Mouse (Mus musculus): Measurements from ENCODE around the gene Coq5. TPM values are rescaled to one million over a fixed set of nuclear protein-coding genes. Genes with fewer than 3 reads are reported as not detected.

The Coq5 gene
- total and polyA plus RNA-seq, 3 experiments: 41.9 to 46.7 (median 43.9) TPM

GRCm38 (mm10) chr5:115300792-115301614 lies 21.5 kb downstream of the Coq5 start, which contains the start of gene Dynll1:
TSS of gene Dynll1 (minus strand) at chr5:115300999.
- DNase-seq (ENCODE audit: extremely low read depth): peak; percentile 97
- H3K4me3 ChIP-seq (replicated peaks in 1 of 3; ENCODE audit: low read depth in 2 of 3, low read length in 2 of 3, poor library complexity in 1 of 3): peak within 1 kb of the TSS; percentile 73 to 86 (median 76)
- peaks cover 0 to 22% of the 10 kb centered on the region in 2 experiments; a peak in 3 of 4 replicates for H3K4me1 ChIP-seq (ENCODE audit: control insufficient read depth in 1 of 2, insufficient read depth in 2 of 2)
- dilution Hi-C loops (cut with MboI; ENCODE audit: extremely low pct_ligation_motif_present, extremely low pct_unique_long_range_greater_than_20kb, low sequenced_read_pairs) (no loop called here), in situ Hi-C loops (cut with MboI; ENCODE audit: low pct_ligation_motif_present, low pct_unique_long_range_greater_than_20kb, low sequenced_read_pairs) (loop anchor here (5.0 kb wide), 1 partner anchor 41 kb away; the partner anchor contains the start of genes Gatc and Triap1)
- peaks cover 3% of the 10 kb centered on the region for H3K9me3 ChIP-seq (replicated peaks; ENCODE audit: low read length)
- no peak for TF ChIP-seq E2F4 (IDR thresholded peaks at IDR 0.05; ENCODE audit: insufficient replicate concordance, low read depth, low read length)
- TF ChIP-seq TBP (conservative IDR thresholded peaks at IDR 0.05; ENCODE audit: low read depth, low read length): peak; percentile 69
- no peak for TF ChIP-seq ZKSCAN1 (IDR thresholded peaks at IDR 0.05; ENCODE audit: borderline replicate concordance, low read depth, low read length)
- TF ChIP-seq POLR2A (IDR thresholded peaks at IDR 0.05; ENCODE audit: low read depth, low read length): peak; percentile 97
- no peak for TF ChIP-seq PAX5 (IDR thresholded peaks at IDR 0.05; ENCODE audit: low read length)
- TF ChIP-seq CTCF (conservative IDR thresholded peaks at IDR 0.05 in 1 of 2, IDR thresholded peaks at IDR 0.05 in 1 of 2; ENCODE audit: low read depth in 2 of 2, low read length in 2 of 2): no peak
- 0 out of 2 replicates have a peak, but pooled peaks have one; percentile 14 for TF ChIP-seq ETS1 (conservative IDR thresholded peaks at IDR 0.05; ENCODE audit: low read depth, low read length)
- peak; percentile 95 for TF ChIP-seq ZMIZ1 (IDR thresholded peaks at IDR 0.05; ENCODE audit: low read depth, low read length)
- no peak for TF ChIP-seq JUND (conservative IDR thresholded peaks at IDR 0.05; ENCODE audit: low read depth, low read length)
- peak; percentile 89 for TF ChIP-seq MAX (IDR thresholded peaks at IDR 0.05; ENCODE audit: low read length)
- TF ChIP-seq USF1 (IDR thresholded peaks at IDR 0.05; ENCODE audit: low read depth, low read length): no peak
- peak; percentile 54 for TF ChIP-seq NRF1 (IDR thresholded peaks at IDR 0.05; ENCODE audit: low read depth, low read length)
- peak; percentile 41; the same call in 1 of the 2 replicates for TF ChIP-seq UBTF (IDR thresholded peaks at IDR 0.05; ENCODE audit: low read depth, low read length)
- peak; percentile 100 for TF ChIP-seq MXI1 (IDR thresholded peaks at IDR 0.05; ENCODE audit: low read depth, low read length)
- peak; percentile 91 for TF ChIP-seq POLR2AphosphoS2 (IDR thresholded peaks at IDR 0.05; ENCODE audit: low read depth, low read length)
- no peak for TF ChIP-seq USF2 (conservative IDR thresholded peaks at IDR 0.05; ENCODE audit: low read depth, low read length)
- peak; percentile 97 for TF ChIP-seq SIN3A (IDR thresholded peaks at IDR 0.05; ENCODE audit: low read length)
- peak; percentile 98 for TF ChIP-seq NELFE (IDR thresholded peaks at IDR 0.05; ENCODE audit: low read depth, low read length)
- TF ChIP-seq MEF2A (IDR thresholded peaks at IDR 0.05; ENCODE audit: borderline replicate concordance, low read depth, low read length): peak; percentile 56; the same call in 1 of the 2 replicates
- TF ChIP-seq GABPA (IDR thresholded peaks at IDR 0.05; ENCODE audit: insufficient replicate concordance, low read depth, low read length): no peak
- TF ChIP-seq IRF4 (IDR thresholded peaks at IDR 0.05; ENCODE audit: low read depth, low read length): 0 out of 2 replicates have a peak, but pooled peaks have one; percentile 55
- TF ChIP-seq CHD1 (IDR thresholded peaks at IDR 0.05; ENCODE audit: low read depth, low read length): no peak
- TF ChIP-seq MAFK (IDR thresholded peaks at IDR 0.05; ENCODE audit: insufficient replicate concordance, low read length): peak; percentile 95
- peak; percentile 100 for TF ChIP-seq RCOR1 (conservative IDR thresholded peaks at IDR 0.05; ENCODE audit: low read depth, low read length)
- TF ChIP-seq ELF1 (IDR thresholded peaks at IDR 0.05; ENCODE audit: low read depth, low read length): peak; percentile 58
- no peak for TF ChIP-seq ZC3H11A (IDR thresholded peaks at IDR 0.05; ENCODE audit: low read depth, low read length)
- peak; percentile 98 for TF ChIP-seq BHLHE40 (IDR thresholded peaks at IDR 0.05; ENCODE audit: low read depth, low read length)
- TF ChIP-seq RAD21 (IDR thresholded peaks at IDR 0.05; ENCODE audit: low read depth, low read length): no peak
- TF ChIP-seq KAT2A (IDR thresholded peaks at IDR 0.05; ENCODE audit: insufficient replicate concordance, low read length): 0 out of 2 replicates have a peak, but pooled peaks have one; percentile 35
- TF ChIP-seq JUN (IDR thresholded peaks at IDR 0.05; ENCODE audit: insufficient read depth, low read depth, low read length): no peak
- TF ChIP-seq CHD2 (IDR thresholded peaks at IDR 0.05; ENCODE audit: low read length): peak; percentile 91
- TF ChIP-seq TCF12 (IDR thresholded peaks at IDR 0.05; ENCODE audit: low read depth, low read length): peak; percentile 94
- TF ChIP-seq HCFC1 (IDR thresholded peaks at IDR 0.05; ENCODE audit: low read depth, low read length): peak; percentile 74
- TF ChIP-seq EP300 (IDR thresholded peaks at IDR 0.05; ENCODE audit: low read length): no peak
- TF ChIP-seq MAZ (IDR thresholded peaks at IDR 0.05; ENCODE audit: low read depth, low read length): peak; percentile 46; the same call in 1 of the 2 replicates
- TF ChIP-seq SMC3 (IDR thresholded peaks at IDR 0.05; ENCODE audit: low read depth, low read length): no peak
- no peak for TF ChIP-seq ZNF384 (IDR thresholded peaks at IDR 0.05; ENCODE audit: low read depth, low read length)
- peak; percentile 22; the same call in 1 of the 2 replicates for TF ChIP-seq MYC (IDR thresholded peaks at IDR 0.05; ENCODE audit: low read depth, low read length)
- no peaks in the 10 kb centered on the region for H3K27me3 ChIP-seq (replicated peaks)
- peak within 1 kb of the TSS; percentile 62; the same call in 1 of the 2 replicates for H3K27ac ChIP-seq (ENCODE audit: insufficient read depth, low read depth)
- H3K4me2 ChIP-seq (ENCODE audit: insufficient read depth, low read depth, poor library complexity, severe bottlenecking): peak within 1 kb of the TSS; percentile 73
- H3K9ac ChIP-seq (ENCODE audit: insufficient read depth, low read depth): peak within 1 kb of the TSS; percentile 66
- H3K36me3 ChIP-seq (replicated peaks in 1 of 2; ENCODE audit: control insufficient read depth in 1 of 2, insufficient read depth in 1 of 2, low read length in 1 of 2): peaks cover 20 to 36% of the 10 kb centered on the region in 2 experiments
- H3K79me2 ChIP-seq (replicated peaks; ENCODE audit: control insufficient read depth, extremely low read depth, insufficient read depth, poor library complexity, severe bottlenecking): peaks cover 18% of the 10 kb centered on the region

Measured in CH12.LX (cell line).